Mouse (Mus musculus) hindbrain, embryonic 13.5 days (tissue): ENCODE results near the gene Nsmf. TPM values are rescaled to one million over a fixed set of nuclear protein-coding genes. Genes with fewer than 3 reads are reported as not detected.

Experiments used
- microRNA-seq: library from miRNA; unstranded; fragments of <30 nt; microRNA quantifications from one replicate; pipeline ENCODE4, GENCODE M21; 2016
- polyA plus RNA-seq: library from polyadenylated mRNA; unstranded; fragments of >200 nt; fragmentation: Nextera tagmentation; extraction: Ambion mirVana; gene quantifications from 2 replicates; pipeline ENCODE4 v1.2.1, GENCODE M21; 2015

Nsmf gene
- polyA plus RNA-seq, 1 experiment from 2014 or later: 130 TPM

Small RNAs within 50 kb of the gene (microRNA-seq; reads per million reads assigned to microRNA genes)
- gene Gm24328: not detected
- gene Mir7664: not detected

Other genes starting within 250 kb of the Nsmf start
- gene Ehmt1, start 134.7 kb upstream of the Nsmf start, polyA plus RNA-seq: 126 and 131 TPM in 2 replicates
- gene Arrdc1, start 119.1 kb upstream of the Nsmf start, polyA plus RNA-seq: 23.9 and 26.0 TPM in 2 replicates
- 16.0 and 17.7 TPM in 2 replicates for gene Zmynd19, start 104.6 kb upstream of the Nsmf start, polyA plus RNA-seq
- 36.0 and 38.1 TPM in 2 replicates for gene Dph7, start 92.0 kb upstream of the Nsmf start, polyA plus RNA-seq
- 171 and 181 TPM in 2 replicates for gene Mrpl41, start 79.3 kb upstream of the Nsmf start, polyA plus RNA-seq
- 3.0 and 3.4 TPM in 2 replicates for gene Pnpla7, start 78.3 kb upstream of the Nsmf start, polyA plus RNA-seq
- gene Entpd8, start 25.9 kb downstream of the Nsmf start, polyA plus RNA-seq: not detected in 2 replicates
- not detected in 2 replicates for gene Noxa1, start 40.8 kb downstream of the Nsmf start, polyA plus RNA-seq
- gene Nrarp, start 126.4 kb downstream of the Nsmf start, polyA plus RNA-seq: 21.4 and 24.6 TPM in 2 replicates
- 1.6 and 1.9 TPM in 2 replicates for gene Tor4a, start 142.5 kb downstream of the Nsmf start, polyA plus RNA-seq
- 98.3 and 104 TPM in 2 replicates for gene Nelfb, start 157.1 kb downstream of the Nsmf start, polyA plus RNA-seq
- not detected in 2 replicates for gene Stpg3, start 160.3 kb downstream of the Nsmf start, polyA plus RNA-seq
- 0.40 and 1.3 TPM in 2 replicates for gene Fam166a, start 164.4 kb downstream of the Nsmf start, polyA plus RNA-seq
- gene Tubb4b, start 170.3 kb downstream of the Nsmf start, polyA plus RNA-seq: 349 and 363 TPM in 2 replicates
- gene Slc34a3, start 180.0 kb downstream of the Nsmf start, polyA plus RNA-seq: not detected in 2 replicates
- not detected in 2 replicates for gene Rnf224, start 182.4 kb downstream of the Nsmf start, polyA plus RNA-seq
- 90.3 and 92.4 TPM in 2 replicates for gene Rnf208, start 187.9 kb downstream of the Nsmf start, polyA plus RNA-seq
- gene Cysrt1, start 188.1 kb downstream of the Nsmf start, polyA plus RNA-seq: 0.26 TPM in 1 of 2 replicates, not detected in the other
- 5.1 and 6.2 TPM in 2 replicates for gene AL732309.1, start 192.5 kb downstream of the Nsmf start, polyA plus RNA-seq
- 18.6 and 20.9 TPM in 2 replicates for gene Tmem203, start 201.1 kb downstream of the Nsmf start, polyA plus RNA-seq
- 16.2 and 17.6 TPM in 2 replicates for gene Tprn, start 208.3 kb downstream of the Nsmf start, polyA plus RNA-seq
- gene Ssna1, start 218.1 kb downstream of the Nsmf start, polyA plus RNA-seq: 189 and 199 TPM in 2 replicates
- gene Anapc2, start 218.1 kb downstream of the Nsmf start, polyA plus RNA-seq: 143 TPM in 2 replicates
- not detected in 2 replicates for gene Tmem210, start 233.8 kb downstream of the Nsmf start, polyA plus RNA-seq
- gene Lrrc26, start 235.6 kb downstream of the Nsmf start, polyA plus RNA-seq: 0.22 TPM in 1 of 2 replicates, not detected in the other